Mouse (Mus musculus) spleen, adult 2 months (tissue): ENCODE data around the gene Pacsin2.

Source experiments
- CTCF ChIP-seq: fragments of 200-500 bp; IDR thresholded peaks from 2 replicates; pipeline ENCODE4 v1.5.1; 2011; ENCODE audit warnings: mild to moderate bottlenecking, inconsistent platforms; ENCODE audit not compliant: insufficient read depth, insufficient read length, insufficient replicate concordance; ENCODE audit errors: extremely low read depth
- POLR2A ChIP-seq: fragments of 200-500 bp; IDR thresholded peaks from 2 replicates; pipeline ENCODE4 v1.6.1; 2011; ENCODE audit warnings: low read depth, low read length, inconsistent platforms

GRCm38 (mm10) chr15:83489471-83489870 is 25.1 kb upstream of the Pacsin2 start:
- TF ChIP-seq CTCF: no peak
- no peak for TF ChIP-seq POLR2A
